14 mouse cellular contexts compared by ENCODE assay signal in the genomic region with DNA sequence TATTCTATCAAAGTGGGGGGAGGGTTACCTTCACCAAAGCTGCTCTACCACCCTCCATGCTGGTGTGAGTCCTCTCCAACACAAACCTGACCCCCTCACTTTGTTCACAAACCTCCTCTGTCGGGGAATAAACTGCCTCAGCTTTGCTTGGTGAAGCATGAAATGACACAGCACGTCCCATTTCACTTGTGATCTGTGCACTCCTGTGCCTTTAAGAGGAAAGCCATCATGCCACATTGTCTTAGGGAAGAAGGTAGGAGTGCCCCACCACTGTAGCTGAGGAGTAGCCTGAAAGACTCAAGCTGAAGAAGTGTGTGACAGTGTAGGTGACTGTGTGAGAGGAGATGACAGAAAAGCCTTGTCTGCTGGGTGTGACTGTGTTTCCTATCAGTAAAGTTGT. TPM values are rescaled to one million over a fixed set of nuclear protein-coding genes. Genes with fewer than 3 reads are reported as not detected.
DNase-seq lines count a peak whose midpoint lies in the region; ATAC-seq and TF ChIP-seq lines count a peak whose summit lies in the region.
"Had no signal": no experiment of that assay in that cellular context is flagged by ENCODE, and none has a peak within 500 bp of the region (broad histone marks: within the 10 kb centered on the region; RNA-seq: fewer than 3 reads in every experiment).

No protein-coding gene starts in this region.

- 24% methylated on average over 2 of the region's 2 CpGs for WGBS in cerebellum, adult 2 months
- 30% methylated on average over 2 of the region's 2 CpGs for WGBS in heart, postnatal 0 days
- 14% methylated on average over 2 of the region's 2 CpGs for WGBS in neural tube, embryonic 13.5 days
- WGBS in neural tube, embryonic 15.5 days, result 15% methylated on average over 2 of the region's 2 CpGs

- no peak for TF ChIP-seq CTCF in cerebellum, adult 2 months (IDR thresholded peaks at IDR 0.05; ENCODE audit: borderline replicate concordance, insufficient read depth, low read depth, low read length)
- TF ChIP-seq CTCF in heart, postnatal 0 days (IDR thresholded peaks at IDR 0.05; ENCODE audit: low read depth), result no peak

- H3K4me1 ChIP-seq in cerebellum, adult 2 months (ENCODE audit: control insufficient read depth, insufficient read depth, low read length), result peaks cover 12% of the 10 kb centered on the region; the same call in 1 of the 2 replicates
- H3K4me1 ChIP-seq in heart, postnatal 0 days (ENCODE audit: control insufficient read depth, insufficient read depth), result peaks cover 32% of the 10 kb centered on the region
- H3K4me1 ChIP-seq in neural tube, embryonic 13.5 days (replicated peaks), result peaks cover 37% of the 10 kb centered on the region
- peaks cover 29% of the 10 kb centered on the region for H3K4me1 ChIP-seq in neural tube, embryonic 15.5 days
- H3K4me1 ChIP-seq: stomach, embryonic 15.5 days had no signal

- no peaks in the 10 kb centered on the region for H3K27me3 ChIP-seq in cerebellum, adult 2 months (ENCODE audit: control insufficient read depth, insufficient read depth, low read length)
- H3K27me3 ChIP-seq in heart, postnatal 0 days (ENCODE audit: control insufficient read depth, insufficient read depth, low read length), result no peaks in the 10 kb centered on the region
- no peaks in the 10 kb centered on the region for H3K27me3 ChIP-seq in neural tube, embryonic 13.5 days
- no peaks in the 10 kb centered on the region for H3K27me3 ChIP-seq in neural tube, embryonic 15.5 days (replicated peaks)
- H3K27me3 ChIP-seq: embryonic facial prominence, embryonic 13.5 days; intestine, embryonic 15.5 days; stomach, embryonic 15.5 days had no signal

- DNase-seq in cerebellum, adult 9-10 months, result peak; percentile 18
- no peak for DNase-seq in cerebellum, adult 2 months
- no peak for DNase-seq in heart, postnatal 0 days (ENCODE audit: low spot score)
- no peak for DNase-seq in heart, adult 18-20 months
- DNase-seq in thymus, postnatal 4 days, result no peak
- no peak for DNase-seq in adrenal gland, adult (ENCODE audit: inconsistent age in 2 of 2, low spot score in 1 of 2)
- DNase-seq: cerebellum, adult 9-11 months; midbrain, embryonic 14.5 days had no signal

- no peak for TF ChIP-seq EP300 in heart, postnatal 0 days (IDR thresholded peaks at IDR 0.05; ENCODE audit: low read depth)

- no peak overlapping the region for H3K4me3 ChIP-seq in cerebellum, adult 2 months (replicated peaks; ENCODE audit: insufficient read depth, low read depth, low read length)
- no peak overlapping the region for H3K4me3 ChIP-seq in heart, postnatal 0 days (ENCODE audit: low read depth, low read length)
- H3K4me3 ChIP-seq in neural tube, embryonic 13.5 days, result no peak overlapping the region
- H3K4me3 ChIP-seq in neural tube, embryonic 15.5 days (replicated peaks), result no peak overlapping the region
- H3K4me3 ChIP-seq: embryonic facial prominence, embryonic 13.5 days; intestine, embryonic 15.5 days; layer of hippocampus, adult 2 months; stomach, embryonic 15.5 days had no signal

- H3K9me3 ChIP-seq in heart, postnatal 0 days (replicated peaks; ENCODE audit: control insufficient read depth, low read length), result no peaks in the 10 kb centered on the region
- no peaks in the 10 kb centered on the region for H3K9me3 ChIP-seq in neural tube, embryonic 13.5 days
- no peaks in the 10 kb centered on the region for H3K9me3 ChIP-seq in neural tube, embryonic 15.5 days (replicated peaks)
- H3K9me3 ChIP-seq: embryonic facial prominence, embryonic 13.5 days; intestine, embryonic 15.5 days; stomach, embryonic 15.5 days had no signal

- H3K27ac ChIP-seq in cerebellum, adult 2 months (ENCODE audit: insufficient read depth, low read length), result no peak overlapping the region
- no peak overlapping the region for H3K27ac ChIP-seq in heart, postnatal 0 days (ENCODE audit: low read depth)
- H3K27ac ChIP-seq in neural tube, embryonic 13.5 days (replicated peaks), result no peak overlapping the region
- H3K27ac ChIP-seq in neural tube, embryonic 15.5 days (replicated peaks), result no peak overlapping the region
- H3K27ac ChIP-seq: embryonic facial prominence, embryonic 13.5 days; intestine, embryonic 15.5 days; layer of hippocampus, adult 2 months; stomach, embryonic 15.5 days had no signal

- H3K9ac ChIP-seq in heart, postnatal 0 days (replicated peaks; ENCODE audit: low read depth, low read length), result peak overlapping the region; percentile 26
- peak overlapping the region; percentile 27; the same call in 1 of the 2 replicates for H3K9ac ChIP-seq in neural tube, embryonic 13.5 days
- H3K9ac ChIP-seq in neural tube, embryonic 15.5 days (replicated peaks), result no peak overlapping the region
- H3K9ac ChIP-seq: embryonic facial prominence, embryonic 13.5 days; intestine, embryonic 15.5 days; stomach, embryonic 15.5 days had no signal

- no peaks in the 10 kb centered on the region for H3K36me3 ChIP-seq in heart, postnatal 0 days (replicated peaks; ENCODE audit: control insufficient read depth, insufficient read depth, low read length)
- H3K36me3 ChIP-seq in neural tube, embryonic 13.5 days, result no peaks in the 10 kb centered on the region
- no peaks in the 10 kb centered on the region for H3K36me3 ChIP-seq in neural tube, embryonic 15.5 days
- H3K36me3 ChIP-seq: embryonic facial prominence, embryonic 13.5 days; intestine, embryonic 15.5 days; stomach, embryonic 15.5 days had no signal

- ATAC-seq in heart, postnatal 0 days (ENCODE audit: insufficient read depth, low read depth), result no peak
- ATAC-seq in neural tube, embryonic 13.5 days (ENCODE audit: low read depth), result no peak
- no peak for ATAC-seq in neural tube, embryonic 15.5 days (ENCODE audit: low FRiP score)
- ATAC-seq: intestine, embryonic 15.5 days had no signal

- TF ChIP-seq POLR2A in cerebellum, adult 2 months (IDR thresholded peaks at IDR 0.05; ENCODE audit: borderline replicate concordance, insufficient read depth, low read length), result no peak

- H3K4me2 ChIP-seq in heart, postnatal 0 days (ENCODE audit: low read depth, low read length), result 0 out of 2 replicates have a peak overlapping the region, but pooled peaks have one; percentile 12
- no peak overlapping the region for H3K4me2 ChIP-seq in neural tube, embryonic 13.5 days
- no peak overlapping the region for H3K4me2 ChIP-seq in neural tube, embryonic 15.5 days
- H3K4me2 ChIP-seq: embryonic facial prominence, embryonic 13.5 days; intestine, embryonic 15.5 days; stomach, embryonic 15.5 days had no signal

RNA-seq across cellular contexts. Expression of a gene that starts 4.5 kb away (rescaled TPM):
- 8.0 and 9.3 TPM in 2 replicates for polyA plus RNA-seq in cerebellum, adult 2 months (2012; rRNA removed)
- 13.2 and 22.1 TPM in 2 replicates for total RNA-seq in heart, postnatal 0 days (2014; rRNA removed; ENCODE audit: low replicate concordance)
- 6.4 and 7.6 TPM in 2 replicates for polyA plus RNA-seq in heart, postnatal 0 days (2015; fragmentation: Nextera tagmentation; extraction: Ambion mirVana)
- total RNA-seq in heart, adult 18-20 months (2021), result 1 to 10 TPM; 7.9 to 8.4 TPM
- polyA plus RNA-seq in neural tube, embryonic 13.5 days (2015; fragmentation: Nextera tagmentation; extraction: Ambion mirVana), result 4.0 and 4.3 TPM in 2 replicates
- polyA plus RNA-seq in neural tube, embryonic 15.5 days (2015; fragmentation: Nextera tagmentation; extraction: Ambion mirVana), result 4.0 and 4.6 TPM in 2 replicates

RNA-seq across cellular contexts. Expression of a gene that starts 4.7 kb away (rescaled TPM):
- 2.2 and 4.8 TPM in 2 replicates for polyA plus RNA-seq in cerebellum, adult 2 months (2012; rRNA removed)
- 861 and 913 TPM in 2 replicates for total RNA-seq in heart, postnatal 0 days (2014; rRNA removed; ENCODE audit: low replicate concordance)
- 2.5 and 3.4 TPM in 2 replicates for polyA plus RNA-seq in heart, postnatal 0 days (2015; fragmentation: Nextera tagmentation; extraction: Ambion mirVana)
- total RNA-seq in heart, adult 18-20 months (2021), result 10 to 100 TPM; 18.4 to 22.1 TPM
- 1.1 and 2.1 TPM in 2 replicates for polyA plus RNA-seq in neural tube, embryonic 13.5 days (2015; fragmentation: Nextera tagmentation; extraction: Ambion mirVana)
- polyA plus RNA-seq in neural tube, embryonic 15.5 days (2015; fragmentation: Nextera tagmentation; extraction: Ambion mirVana), result 0.72 and 3.5 TPM in 2 replicates

RNA-seq across cellular contexts. Expression of a gene that starts 5.8 kb away (rescaled TPM):
- 2.0 and 3.5 TPM in 2 replicates for polyA plus RNA-seq in cerebellum, adult 2 months (2012; rRNA removed)
- total RNA-seq in heart, postnatal 0 days (2014; rRNA removed; ENCODE audit: low replicate concordance), result 41.6 and 50.4 TPM in 2 replicates
- not detected in 2 replicates for polyA plus RNA-seq in heart, postnatal 0 days (2015; fragmentation: Nextera tagmentation; extraction: Ambion mirVana)
- 1 to 10 TPM; 1.8 to 1.9 TPM for total RNA-seq in heart, adult 18-20 months (2021)
- polyA plus RNA-seq in neural tube, embryonic 13.5 days (2015; fragmentation: Nextera tagmentation; extraction: Ambion mirVana), result 0.52 TPM in 1 of 2 replicates, not detected in the other
- polyA plus RNA-seq in neural tube, embryonic 15.5 days (2015; fragmentation: Nextera tagmentation; extraction: Ambion mirVana), result 0.47 TPM in 1 of 2 replicates, not detected in the other
- polyA plus RNA-seq: midbrain, embryonic 14.5 days; stomach, embryonic 15.5 days had no signal

RNA-seq across cellular contexts. Expression of a gene that starts 5.9 kb away (rescaled TPM):
- 47.0 and 47.8 TPM in 2 replicates for polyA plus RNA-seq in cerebellum, adult 2 months (2012; rRNA removed)
- total RNA-seq in heart, postnatal 0 days (2014; rRNA removed; ENCODE audit: low replicate concordance), result 30.0 and 78.1 TPM in 2 replicates
- 52.4 and 55.3 TPM in 2 replicates for polyA plus RNA-seq in heart, postnatal 0 days (2015; fragmentation: Nextera tagmentation; extraction: Ambion mirVana)
- total RNA-seq in heart, adult 18-20 months (2021), result 10 to 100 TPM; 28.1 to 34.4 TPM
- polyA plus RNA-seq in neural tube, embryonic 13.5 days (2015; fragmentation: Nextera tagmentation; extraction: Ambion mirVana), result 54.1 and 63.0 TPM in 2 replicates
- polyA plus RNA-seq in neural tube, embryonic 15.5 days (2015; fragmentation: Nextera tagmentation; extraction: Ambion mirVana), result 53.9 and 58.6 TPM in 2 replicates

RNA-seq across cellular contexts. Expression of a gene that starts 13.5 kb away (rescaled TPM):
- 4.5 and 6.3 TPM in 2 replicates for polyA plus RNA-seq in cerebellum, adult 2 months (2012; rRNA removed)
- total RNA-seq in heart, postnatal 0 days (2014; rRNA removed; ENCODE audit: low replicate concordance), result 551 and 927 TPM in 2 replicates
- 2.3 and 2.6 TPM in 2 replicates for polyA plus RNA-seq in heart, postnatal 0 days (2015; fragmentation: Nextera tagmentation; extraction: Ambion mirVana)
- total RNA-seq in heart, adult 18-20 months (2021), result 1 to 10 TPM; 4.0 to 9.0 TPM
- polyA plus RNA-seq in neural tube, embryonic 13.5 days (2015; fragmentation: Nextera tagmentation; extraction: Ambion mirVana), result 2.2 and 2.6 TPM in 2 replicates
- 1.3 and 2.5 TPM in 2 replicates for polyA plus RNA-seq in neural tube, embryonic 15.5 days (2015; fragmentation: Nextera tagmentation; extraction: Ambion mirVana)
